Mouse (Mus musculus) kidney, adult 9 months (tissue): ENCODE measurements around the gene Smyd3.
A peak's percentile ranks its signal among the peaks of the same experiment; 100 is the strongest.

Experiments
- DNase-seq: peaks from one replicate; pipeline ENCODE4 v3.0.0; 2022

The Smyd3 gene

DNA sequence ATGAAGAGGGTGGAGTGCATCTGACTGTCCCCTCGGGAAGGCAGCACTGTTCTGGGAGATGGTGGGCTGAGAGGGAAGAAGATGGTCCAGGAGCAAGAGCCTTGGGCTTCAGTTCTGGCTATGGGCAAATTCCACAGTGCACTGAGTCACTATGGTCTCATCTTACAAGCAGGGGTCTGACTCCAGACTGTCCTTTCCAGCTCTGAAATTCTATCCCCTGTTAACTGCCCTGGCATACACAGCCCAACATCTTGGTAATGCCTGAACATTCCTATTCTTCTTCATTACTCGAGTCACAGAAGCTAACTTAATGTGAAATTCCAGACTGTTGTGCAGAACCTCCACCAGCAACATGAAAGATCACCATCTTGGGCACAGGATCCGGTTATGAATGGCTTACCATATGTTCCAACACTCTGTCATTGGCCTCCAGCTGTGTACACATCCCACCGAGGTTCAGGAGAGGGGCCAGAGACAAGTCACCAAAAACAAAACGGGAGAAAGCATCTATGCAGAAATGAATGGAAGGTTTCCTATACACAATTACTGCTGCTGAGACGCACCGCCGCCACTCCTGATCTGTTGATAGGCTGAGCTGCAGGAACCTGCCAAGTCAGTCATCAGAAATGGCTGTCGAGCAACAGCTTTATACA is 517.8 kb downstream of the Smyd3 start:
- DNase-seq = no peak

DNA sequence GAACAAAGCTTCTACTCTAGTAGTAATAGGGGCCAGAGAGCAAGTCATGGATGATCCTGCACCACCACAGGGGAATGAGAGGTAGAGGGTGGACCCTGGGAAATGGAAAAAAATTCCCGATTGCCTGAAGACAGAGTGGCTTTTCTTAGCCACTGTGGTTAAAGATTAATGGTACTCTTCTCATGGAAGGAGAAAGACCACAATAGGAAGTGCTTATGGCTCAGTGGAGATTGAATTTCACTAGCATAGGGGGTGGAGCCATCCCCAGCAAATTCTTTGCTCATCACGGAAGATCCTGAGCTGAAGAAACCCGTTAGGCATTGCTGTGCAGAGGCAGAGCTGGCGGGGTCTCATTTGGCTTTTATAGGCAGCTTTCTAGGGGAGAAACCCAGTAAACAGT is 520.0 kb downstream of the Smyd3 start:
- no peak for DNase-seq

DNA sequence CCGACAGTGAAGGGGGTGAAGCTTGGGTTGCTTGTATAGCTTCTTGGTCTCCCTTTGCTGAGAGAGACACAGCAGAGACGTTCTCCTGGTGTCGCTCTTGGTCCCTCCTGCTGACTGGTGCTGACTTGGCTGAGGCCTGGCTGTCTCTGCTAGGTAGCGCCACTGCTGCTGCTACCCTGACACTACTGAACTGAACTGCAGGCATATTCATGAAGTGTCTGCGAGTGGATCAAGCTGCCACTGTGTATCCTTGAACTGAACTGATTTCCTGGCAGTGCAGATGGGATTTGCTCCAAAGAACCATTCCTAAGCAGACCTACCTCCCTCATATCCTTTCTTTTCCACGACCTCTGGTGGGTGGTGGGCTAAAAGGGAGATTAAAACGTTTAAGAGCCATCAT is 523.6 kb downstream of the Smyd3 start:
- DNase-seq = no peak

DNA sequence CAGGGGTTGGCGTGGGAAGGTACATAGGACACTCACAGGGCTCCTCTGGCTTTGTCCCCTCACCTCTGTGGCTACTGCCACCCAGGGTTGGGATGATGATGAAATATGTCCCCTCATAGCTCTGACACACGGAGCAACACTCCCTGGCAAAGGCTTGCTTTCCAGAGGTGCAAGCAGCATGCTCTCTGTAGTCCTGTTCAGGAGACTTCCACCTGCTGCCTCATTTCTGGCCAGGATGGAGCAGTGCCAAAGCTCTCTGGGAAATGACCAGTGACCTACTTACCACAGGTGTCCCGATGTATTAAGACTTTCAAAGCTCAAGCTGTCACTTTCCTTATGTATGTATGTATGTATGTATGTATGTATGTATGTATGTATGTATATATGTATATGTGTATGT is 525.3 kb downstream of the Smyd3 start:
- DNase-seq = peak; percentile 11

DNA sequence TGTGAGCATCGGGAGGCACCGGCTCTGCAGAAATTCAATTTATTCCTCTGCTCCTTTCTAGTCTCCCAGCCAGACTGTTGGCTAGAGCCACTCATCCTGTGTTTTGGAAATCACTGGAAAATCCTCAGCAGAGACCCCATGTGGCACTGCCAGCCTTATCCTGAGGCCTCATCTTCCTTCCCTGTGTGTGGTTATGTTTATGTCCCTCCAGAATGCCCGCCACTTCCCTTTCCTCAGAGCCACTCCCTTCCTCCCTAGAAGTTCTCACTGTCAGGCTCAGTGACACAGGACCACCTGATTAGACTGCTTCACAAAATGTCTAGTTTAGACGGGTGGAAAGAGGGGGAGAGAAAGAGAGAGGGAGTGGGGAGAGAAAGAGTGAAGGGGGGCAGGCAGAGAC is 526.4 kb downstream of the Smyd3 start:
- no peak for DNase-seq

DNA sequence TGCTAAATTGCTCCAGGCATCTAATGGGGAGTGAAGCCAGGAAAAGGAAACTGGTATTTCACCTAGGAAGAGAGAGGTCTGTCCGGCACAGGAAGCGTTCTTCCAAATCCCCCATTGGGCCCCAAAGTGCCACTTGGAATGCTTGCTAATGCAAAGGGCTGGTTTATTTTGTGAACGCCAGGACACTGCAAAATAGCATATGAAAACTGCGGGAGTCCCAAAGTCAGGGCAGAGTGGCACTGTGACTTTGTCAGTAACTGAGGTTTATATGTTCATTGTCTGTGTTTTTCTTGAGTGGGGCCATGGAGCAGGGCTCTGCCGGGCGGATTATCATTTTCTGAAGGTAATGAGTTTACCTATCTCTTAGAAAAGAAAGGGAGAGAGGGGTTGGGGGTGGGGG is 526.8 kb downstream of the Smyd3 start:
- no peak for DNase-seq

DNA sequence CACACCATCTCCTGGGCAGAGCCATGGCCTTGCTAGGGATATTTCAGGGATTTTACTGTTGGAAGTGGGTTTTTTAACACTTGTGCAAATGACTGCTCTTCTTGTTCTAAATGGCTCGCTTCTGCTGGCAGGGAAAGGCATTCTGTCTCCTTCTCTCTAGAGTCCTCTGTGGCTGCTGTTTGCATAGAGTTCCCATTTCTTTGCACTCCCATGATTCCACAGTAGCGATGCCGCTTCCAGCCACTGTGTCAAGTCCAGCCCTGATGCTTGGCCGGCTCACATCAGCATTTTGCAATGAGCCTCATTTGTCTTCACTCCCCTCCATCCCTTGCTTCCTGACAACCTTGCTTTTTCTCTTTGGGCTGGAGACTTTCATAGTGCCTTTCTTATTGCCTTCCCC is 528.4 kb downstream of the Smyd3 start:
- DNase-seq = no peak

DNA sequence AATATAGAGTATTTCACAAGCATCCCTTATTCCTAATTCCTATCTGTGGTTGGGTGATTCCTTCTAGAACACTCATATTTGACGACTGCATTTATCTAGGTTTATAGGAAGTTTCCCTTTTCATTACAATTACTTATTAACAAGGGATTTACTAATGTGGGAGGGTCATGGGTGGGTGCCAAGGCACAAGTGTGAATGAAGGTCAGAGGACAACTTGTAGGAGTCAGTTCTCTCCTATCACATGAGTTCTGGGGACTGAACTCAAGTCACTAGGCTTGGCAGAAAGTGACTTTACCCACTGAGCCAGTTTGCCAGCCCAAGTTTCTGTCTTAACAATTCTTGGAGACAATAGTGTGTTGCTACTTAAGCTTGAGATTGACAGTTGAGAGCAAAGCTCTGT is 529.7 kb downstream of the Smyd3 start:
- DNase-seq = peak; percentile 80

DNA sequence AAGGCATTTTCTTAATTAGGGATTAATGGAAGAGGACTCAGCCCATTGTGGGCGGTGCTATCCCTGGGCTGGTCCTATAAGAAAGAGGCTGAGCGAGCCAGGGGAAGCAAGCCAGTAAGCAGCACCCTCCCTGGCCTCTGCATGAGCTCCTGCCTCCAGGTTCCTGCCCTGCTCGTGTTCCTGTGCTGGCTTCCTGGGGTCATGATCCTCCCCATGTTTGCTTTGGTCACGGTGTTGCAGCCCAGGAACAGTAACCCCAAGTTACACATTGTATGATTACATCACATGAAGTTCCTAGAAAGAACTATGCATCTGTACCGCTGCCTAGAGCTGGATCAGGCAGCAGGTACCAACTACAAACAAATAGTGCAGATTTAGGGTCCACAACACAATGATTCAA is 536.2 kb downstream of the Smyd3 start:
- no peak for DNase-seq

DNA sequence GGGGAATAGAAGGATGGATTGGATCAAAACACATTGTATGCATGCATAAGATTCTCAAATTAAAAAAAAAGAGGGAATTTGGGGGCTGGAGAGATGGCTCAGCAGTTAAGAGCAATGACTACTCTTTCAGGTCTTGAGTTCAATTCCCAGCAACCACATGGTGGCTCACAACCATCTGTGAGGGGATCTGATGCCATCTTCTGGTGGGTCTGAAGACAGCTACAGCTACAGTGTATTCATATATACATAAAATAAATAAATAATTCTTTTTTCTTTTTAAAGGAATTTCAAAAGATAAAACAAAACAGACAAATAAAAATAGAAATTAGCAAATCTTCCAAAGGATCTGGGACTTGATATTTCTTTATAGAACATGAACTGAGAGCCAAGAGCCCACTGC is 537.7 kb downstream of the Smyd3 start:
- no peak for DNase-seq

DNA sequence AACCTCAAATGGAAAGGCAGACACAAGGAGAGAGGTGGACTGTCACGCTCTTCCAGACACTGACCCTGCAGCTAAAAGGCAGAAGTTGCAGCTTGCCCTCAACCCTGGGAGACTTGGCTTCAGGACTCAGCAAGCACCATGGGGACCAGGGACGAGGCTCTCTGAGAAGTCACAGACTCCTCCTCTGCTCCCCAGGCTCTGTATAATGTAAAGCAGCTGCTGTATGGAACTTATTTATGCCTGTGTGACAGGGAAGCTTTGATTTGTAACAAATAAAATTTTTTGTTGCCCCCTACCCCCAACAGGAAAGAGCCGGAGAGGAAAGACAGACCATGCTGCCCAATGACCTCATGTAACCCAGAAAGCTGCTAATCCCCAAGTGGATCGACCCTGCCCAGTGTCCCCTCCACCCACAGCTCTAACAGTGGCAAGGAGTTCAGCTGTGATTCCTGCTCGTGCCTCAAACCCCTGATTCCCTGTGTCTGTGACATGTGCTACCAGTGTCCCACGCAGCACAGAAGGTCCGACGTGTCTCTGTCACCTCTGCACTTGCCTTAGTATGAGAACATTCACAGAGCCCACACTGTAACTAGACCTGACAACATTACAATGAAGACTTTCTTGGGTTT is 539.1 kb downstream of the Smyd3 start:
- no peak for DNase-seq

DNA sequence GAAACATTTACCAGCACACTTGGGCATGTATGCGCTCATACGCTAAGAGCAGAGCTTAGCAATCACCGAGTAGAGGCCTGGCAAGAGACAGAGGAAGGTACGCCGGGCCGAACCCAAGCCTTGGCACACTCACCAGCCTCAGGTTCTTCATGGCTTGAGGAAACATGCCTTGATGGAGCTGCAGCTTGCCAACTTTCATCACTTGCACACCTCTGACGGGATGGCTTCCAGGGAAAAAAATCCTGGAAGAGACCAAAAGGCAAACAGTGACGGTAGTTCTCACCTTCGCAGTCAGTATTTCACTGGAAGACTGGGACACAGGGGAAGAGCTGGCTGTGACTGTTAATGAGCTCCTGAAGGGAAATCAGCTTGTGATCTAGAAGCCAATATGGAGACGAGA is 545.8 kb downstream of the Smyd3 start:
- no peak for DNase-seq

DNA sequence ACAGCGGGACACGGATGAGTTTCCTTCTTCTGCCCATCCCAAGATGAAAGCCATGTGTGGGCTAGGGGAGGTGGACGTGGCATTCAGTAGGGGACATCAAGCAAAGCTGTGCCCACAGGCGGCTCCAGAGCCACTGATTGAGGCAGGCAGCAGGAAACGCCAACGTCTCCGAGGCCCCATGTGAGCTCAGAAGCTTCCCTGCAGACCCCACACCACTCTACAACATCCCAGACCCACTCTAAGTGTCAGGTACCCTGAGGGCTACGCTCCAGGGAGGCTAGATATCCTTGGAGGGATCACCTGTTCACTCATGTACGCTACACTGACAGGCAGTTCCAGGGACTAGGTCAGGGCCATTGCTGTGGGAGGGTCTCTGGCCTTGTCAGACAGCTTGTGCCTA is 556.2 kb downstream of the Smyd3 start:
- DNase-seq = no peak

DNA sequence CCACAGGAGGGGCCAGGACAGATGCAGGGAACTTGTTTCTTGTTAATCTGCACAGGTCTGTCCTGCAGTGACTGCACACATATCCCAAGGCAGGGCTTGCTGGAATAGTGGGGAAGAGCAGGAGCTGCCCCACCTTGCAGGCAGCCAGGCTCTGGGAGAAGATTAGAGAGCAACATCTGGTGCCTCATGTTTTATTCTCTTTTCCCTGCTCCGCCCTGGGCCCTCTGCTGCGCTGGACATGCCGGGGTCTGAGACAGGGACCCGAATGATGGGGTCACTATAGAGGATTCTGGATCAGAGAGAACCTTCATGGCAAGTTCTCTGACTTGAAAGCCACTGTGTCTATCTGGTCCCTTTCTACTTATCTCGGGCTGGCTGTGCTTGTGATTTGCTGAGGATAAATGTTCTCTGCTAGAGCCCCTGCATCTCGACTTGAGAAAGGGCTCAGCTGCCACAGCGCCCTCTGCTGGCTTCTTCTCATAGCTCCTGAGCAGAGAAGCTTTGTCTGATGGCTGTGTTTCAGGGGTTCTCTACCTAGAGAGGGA is 557.8 kb downstream of the Smyd3 start:
- peak; percentile 53 for DNase-seq

DNA sequence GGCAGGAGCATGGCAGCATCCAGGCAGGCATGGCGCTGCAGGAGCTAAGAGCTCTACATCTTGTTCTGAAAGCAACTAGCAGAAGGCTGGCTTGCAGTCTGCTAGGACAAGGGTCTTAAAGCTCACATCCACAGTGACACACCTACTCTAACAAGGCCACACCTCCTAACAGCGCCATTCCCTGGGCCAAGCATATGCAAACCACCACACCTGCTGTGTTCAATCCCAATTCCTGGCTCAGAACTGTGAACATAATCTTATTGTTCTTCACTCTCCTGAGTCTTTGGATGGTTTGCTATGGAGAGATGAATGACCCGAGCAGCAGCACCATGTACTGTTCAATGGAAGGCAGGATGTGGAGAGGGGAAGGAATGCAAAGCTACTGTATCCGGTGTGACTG is 559.2 kb downstream of the Smyd3 start:
- no peak for DNase-seq

DNA sequence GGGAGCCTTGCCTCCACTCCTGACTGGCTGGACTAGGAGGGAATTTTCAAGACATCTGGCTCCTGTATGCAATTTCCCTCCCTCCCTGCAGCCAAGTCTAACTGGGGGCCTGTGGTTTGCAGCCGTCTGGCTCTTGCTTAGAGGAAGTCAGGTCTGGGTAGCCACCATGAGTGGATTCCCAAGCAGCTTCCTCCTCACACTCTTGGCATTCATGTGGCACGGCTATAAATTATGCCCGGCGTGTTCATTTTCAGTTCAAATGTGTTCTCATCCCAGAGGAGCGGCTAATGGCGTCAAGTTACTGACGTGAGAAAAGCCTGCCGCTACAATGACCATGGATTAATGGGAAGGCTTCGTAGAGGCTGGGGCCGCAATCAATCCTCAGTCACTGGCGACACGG is 564.9 kb downstream of the Smyd3 start:
- no peak for DNase-seq

DNA sequence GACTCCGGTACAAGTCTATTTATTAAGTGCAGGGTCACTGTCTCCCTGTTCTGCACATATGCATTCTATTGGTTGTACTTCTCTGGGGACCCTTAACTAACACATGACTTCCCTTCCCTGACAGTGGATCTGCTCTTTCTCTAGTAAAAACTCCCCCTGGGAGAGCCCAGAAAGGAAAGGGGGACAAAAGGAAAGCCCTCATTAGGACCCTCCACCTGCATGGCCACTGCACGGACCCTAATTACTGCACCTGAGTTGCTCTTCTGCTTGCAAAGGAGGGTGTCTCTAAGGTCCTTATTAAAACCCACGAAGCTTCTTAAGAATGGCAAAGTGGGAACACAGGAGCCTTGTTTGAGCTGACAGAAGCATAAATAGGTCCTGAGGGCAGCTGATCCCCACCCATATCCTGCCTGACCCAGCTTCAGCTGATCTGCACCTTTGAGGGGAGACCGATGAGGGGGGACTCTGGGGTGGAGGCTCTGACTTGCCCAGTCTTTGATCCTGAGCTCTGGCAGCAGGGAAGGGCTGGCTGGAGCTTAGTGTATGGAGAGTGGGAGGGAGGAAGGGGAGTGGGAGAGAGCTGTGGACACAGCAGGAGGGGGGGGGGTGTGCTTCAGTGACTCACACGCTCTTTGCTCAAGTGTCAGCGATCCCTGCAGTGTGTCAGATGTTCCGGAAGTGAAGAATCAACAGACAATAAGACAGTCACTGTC is 575.4 kb downstream of the Smyd3 start:
- DNase-seq = no peak

DNA sequence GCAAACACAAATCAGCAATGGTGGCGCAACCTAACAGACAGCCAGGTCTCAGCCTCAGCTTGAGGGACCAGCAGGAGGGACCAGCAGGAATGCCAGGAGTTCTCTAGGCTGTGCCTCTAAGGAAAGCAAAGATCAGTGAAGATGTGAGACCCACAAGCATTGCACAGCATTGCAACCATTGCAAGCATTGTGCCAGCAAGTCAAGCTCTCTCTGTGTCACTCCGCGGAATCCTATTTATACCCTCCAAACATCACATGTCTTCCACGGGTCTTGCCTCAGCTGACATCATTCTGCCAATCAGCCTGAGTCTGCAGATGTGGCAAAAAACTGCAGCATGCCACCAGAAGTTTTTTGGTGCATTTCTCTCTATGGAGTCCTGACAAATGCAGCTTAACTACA is 577.5 kb downstream of the Smyd3 start:
- DNase-seq = no peak

DNA sequence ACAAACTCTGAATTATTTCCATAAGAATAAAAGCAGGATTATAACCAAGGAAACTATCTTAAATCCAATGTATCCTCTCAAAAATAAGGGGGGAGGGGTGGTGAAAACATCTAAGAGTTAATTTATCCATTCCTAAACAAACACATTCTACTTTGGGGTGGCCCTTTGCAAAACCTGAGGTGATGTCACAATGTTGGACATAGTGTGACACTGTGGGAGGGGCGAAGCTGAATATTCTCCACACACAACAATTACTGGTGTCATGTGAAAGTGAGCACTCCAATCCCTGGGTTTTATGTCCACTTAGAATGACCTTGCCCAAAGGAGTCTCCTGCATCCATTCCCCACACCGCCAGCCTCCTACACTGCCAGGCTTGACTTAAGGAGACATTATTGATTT is 580.9 kb downstream of the Smyd3 start:
- no peak for DNase-seq

DNA sequence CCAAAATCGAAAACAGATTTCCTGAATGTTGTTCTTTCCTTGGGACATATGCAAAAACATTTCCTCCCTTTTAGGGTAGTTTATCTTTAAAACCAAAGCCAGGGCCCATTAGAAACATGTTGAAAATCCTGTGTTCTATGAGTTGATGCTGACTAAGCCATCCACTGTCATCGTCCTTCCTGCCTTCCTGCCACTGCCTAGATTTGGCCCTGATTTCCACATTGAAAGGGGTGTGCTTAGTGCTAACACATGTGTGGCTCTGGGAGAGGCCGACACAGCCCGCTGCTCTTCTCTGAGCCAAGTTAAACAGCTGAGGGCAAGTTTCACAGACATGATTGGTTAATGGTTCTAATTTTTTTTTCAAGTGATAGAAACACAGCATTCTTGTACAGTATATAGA is 581.4 kb downstream of the Smyd3 start:
- peak; percentile 6 for DNase-seq

DNA sequence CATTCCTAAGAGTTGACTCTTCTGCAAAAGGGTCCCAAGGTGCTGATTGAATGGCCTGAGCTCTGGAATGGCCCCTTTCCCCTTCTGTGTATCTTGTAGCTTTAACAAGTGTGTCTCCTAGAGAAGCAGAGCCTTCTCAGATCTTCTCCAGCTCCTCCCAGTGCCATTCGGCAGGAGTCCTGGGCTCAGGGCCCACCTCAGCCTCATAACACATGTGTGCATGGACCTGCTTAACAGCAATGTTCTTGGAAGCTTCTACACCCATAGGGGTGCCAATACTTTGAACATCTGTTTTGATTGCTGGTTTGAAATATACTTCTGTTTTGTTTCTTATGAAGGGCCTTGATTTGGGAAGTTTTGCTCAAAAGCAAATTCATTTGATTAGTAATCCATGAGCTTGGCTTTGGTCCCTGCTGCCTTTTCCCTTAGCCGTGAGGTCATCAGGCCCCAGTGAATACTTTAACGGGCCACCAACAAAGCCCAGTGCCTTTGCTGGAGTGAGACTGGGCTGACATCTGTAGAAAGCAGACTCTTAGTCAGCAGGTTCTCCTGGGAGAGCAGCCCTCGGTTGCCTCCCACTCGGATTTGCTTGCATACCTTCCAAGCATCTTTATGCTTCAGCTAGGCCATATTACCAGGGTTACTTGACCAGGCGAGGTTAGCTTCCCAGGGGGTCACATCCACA is 583.7 kb downstream of the Smyd3 start:
- DNase-seq = no peak

DNA sequence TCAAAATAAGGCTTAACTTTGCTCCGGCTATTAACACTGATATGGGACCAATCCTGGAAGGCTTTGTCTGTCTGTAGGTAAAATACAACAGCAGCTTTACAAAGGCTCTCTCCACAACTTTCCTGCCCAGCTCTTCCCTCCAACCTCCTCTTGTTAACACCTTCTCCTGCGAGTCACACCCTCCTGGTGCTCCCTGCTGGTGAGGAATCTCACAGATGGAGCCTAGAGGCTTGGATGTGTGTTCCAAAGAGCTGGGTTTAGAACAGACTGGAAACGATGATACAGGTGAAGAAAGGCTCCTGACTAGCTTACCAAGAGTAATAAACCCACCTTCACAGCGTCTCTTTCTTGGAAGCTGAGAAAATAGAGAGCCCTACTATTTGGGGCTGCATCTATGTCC is 588.3 kb downstream of the Smyd3 start:
- no peak for DNase-seq

DNA sequence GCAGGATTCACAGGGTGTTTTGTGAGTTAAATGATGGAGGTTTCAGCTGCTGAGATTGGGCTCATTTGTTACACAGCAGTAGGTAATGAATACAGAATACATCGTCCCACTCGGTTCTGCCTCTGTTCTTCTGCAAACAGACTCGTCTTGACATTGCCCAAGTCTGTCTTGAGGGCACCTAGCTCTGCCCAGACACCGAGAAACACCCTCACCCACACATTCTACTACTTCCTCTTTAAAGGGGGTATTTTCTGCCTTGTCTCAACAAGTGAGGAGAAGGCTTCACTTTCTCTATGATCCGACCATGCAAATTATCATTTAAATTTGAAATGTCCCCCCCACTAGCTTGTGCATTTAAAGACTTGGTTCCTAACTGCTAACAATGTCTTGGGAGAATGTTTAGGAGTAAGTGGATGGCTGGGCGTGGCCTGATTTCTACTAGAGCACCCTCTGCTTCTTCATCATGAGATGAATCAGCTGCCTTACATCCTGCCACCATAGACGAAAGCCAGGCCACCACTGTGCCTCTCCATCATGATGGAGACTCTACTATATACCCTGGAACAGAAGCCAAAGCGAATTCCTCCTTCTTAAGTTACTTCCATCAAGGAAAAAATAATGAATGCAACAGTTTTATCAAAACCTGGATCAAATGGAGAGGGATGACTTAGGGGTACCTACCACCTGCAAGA is 593.2 kb downstream of the Smyd3 start:
- DNase-seq = no peak
